Mouse (Mus musculus): Measurements from ENCODE around the gene Pcbp4. TPM values are rescaled to one million over a fixed set of nuclear protein-coding genes. Genes with fewer than 3 reads are reported as not detected.

Gene Pcbp4
- polyA plus RNA-seq, 1 experiment = 21.1 TPM

DNA sequence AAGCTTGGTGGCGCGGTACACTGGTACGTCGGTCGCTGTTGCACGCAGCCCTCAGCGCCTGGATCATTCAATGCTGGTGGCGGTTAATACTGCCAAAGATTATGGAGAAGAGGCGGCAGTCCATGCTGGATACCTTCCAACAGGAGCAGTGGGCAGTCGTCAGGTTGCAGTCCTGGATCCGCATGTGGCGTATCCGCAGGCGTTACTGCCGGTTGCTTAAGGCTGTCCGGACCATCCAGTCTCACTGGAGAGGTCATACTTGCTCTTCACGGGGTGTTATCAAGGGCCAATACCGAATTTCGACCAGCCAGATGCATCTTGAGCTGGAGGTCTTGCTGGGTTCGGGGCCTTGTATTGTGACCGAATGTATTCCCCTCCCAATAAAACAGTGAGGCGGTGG lies 48.8 kb downstream of the Pcbp4 start:
- no peaks in the 10 kb centered on the region for H3K4me1 ChIP-seq (ENCODE audit: control insufficient read depth, insufficient read depth, insufficient read length, low read length)
- WGBS = 84% methylated on average over 22 of the region's 22 CpGs
- no peaks in the 10 kb centered on the region for H3K36me3 ChIP-seq (ENCODE audit: control insufficient read depth, insufficient read depth, low read length)

GRCm38 (mm10) chr9:106504246-106504645 lies 51.2 kb downstream of the Pcbp4 start:
- Histone ChIP-seq H3K27ac (ENCODE audit: insufficient read depth, low read depth, low read length) (no peak overlapping the region), H3K27me3 (ENCODE audit: control insufficient read depth, insufficient read depth, low read length) (no peaks in the 10 kb centered on the region; the same call in none of the 2 replicates), H3K4me3 (ENCODE audit: low read depth, low read length) (no peak overlapping the region), H3K4me1 (ENCODE audit: control insufficient read depth, insufficient read depth, insufficient read length, low read length) (no peaks in the 10 kb centered on the region), H3K36me3 (ENCODE audit: control insufficient read depth, insufficient read depth, low read length) (no peaks in the 10 kb centered on the region)
- WGBS = 79% methylated on average over 6 of the region's 6 CpGs
- TF ChIP-seq POLR2A (IDR thresholded peaks at IDR 0.05; ENCODE audit: low read depth, low read length) (no peak), CTCF (IDR thresholded peaks at IDR 0.05; ENCODE audit: extremely low read depth, insufficient read length, insufficient replicate concordance, low read depth, low read length) (no peak)

More for the DNA sequence above, 48.8 kb downstream of the Pcbp4 start:
- TF ChIP-seq POLR2A (IDR thresholded peaks at IDR 0.05; ENCODE audit: low read depth, low read length) = no peak
- TF ChIP-seq CTCF (IDR thresholded peaks at IDR 0.05; ENCODE audit: extremely low read depth, insufficient read length, insufficient replicate concordance, low read depth, low read length) = no peak
- no peaks in the 10 kb centered on the region for H3K27me3 ChIP-seq (ENCODE audit: control insufficient read depth, insufficient read depth, low read length)
- no peak overlapping the region for H3K27ac ChIP-seq (ENCODE audit: insufficient read depth, low read depth, low read length)
- no peak overlapping the region for H3K4me3 ChIP-seq (ENCODE audit: low read depth, low read length)

GRCm38 (mm10) chr9:106509356-106509755 lies 56.3 kb downstream of the Pcbp4 start:
- TF ChIP-seq CTCF (IDR thresholded peaks at IDR 0.05; ENCODE audit: extremely low read depth, insufficient read length, insufficient replicate concordance, low read depth, low read length) = no peak
- TF ChIP-seq POLR2A (IDR thresholded peaks at IDR 0.05; ENCODE audit: low read depth, low read length) = no peak

DNA sequence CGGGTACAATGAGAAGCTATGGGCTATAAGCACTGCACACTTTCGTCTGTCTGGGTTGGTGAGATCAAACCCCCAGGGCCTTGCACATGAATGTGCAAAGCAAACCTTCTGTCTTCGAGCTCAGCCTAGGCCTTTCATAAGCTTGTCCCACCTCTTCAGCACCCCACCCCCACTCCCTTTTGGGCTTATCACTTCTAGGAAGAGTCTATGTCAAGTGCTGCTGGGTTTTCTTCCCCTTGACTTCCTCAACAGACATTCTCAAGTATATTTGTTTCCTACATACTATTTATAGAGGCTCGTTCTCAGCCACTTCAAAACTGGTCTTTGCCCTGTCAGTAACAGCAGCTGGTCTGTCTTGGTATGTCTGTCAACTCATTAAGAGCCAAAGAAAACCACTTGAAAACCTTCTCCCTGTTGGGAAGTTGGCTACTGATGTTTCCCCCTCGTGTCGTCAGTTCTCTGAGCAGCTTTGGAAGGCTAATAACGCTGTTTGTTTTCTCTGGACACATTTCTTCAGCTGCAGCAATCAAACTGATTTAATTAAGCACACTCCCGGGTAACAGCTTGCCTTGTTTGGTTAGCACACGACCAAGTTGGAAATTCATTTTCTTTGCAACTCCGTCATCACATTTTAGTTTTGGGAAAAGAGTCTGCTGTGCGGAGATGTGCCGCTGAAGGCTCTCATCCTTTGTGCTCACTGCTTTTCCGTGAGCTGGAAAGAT lies 59.8 kb downstream of the Pcbp4 start:
- Histone ChIP-seq H3K4me3 (ENCODE audit: low read depth, low read length) (no peak overlapping the region), H3K27ac (ENCODE audit: insufficient read depth, low read depth, low read length) (no peak overlapping the region), H3K36me3 (ENCODE audit: control insufficient read depth, insufficient read depth, low read length) (no peaks in the 10 kb centered on the region), H3K4me1 (ENCODE audit: control insufficient read depth, insufficient read depth, insufficient read length, low read length) (no peaks in the 10 kb centered on the region), H3K27me3 (ENCODE audit: control insufficient read depth, insufficient read depth, low read length) (no peaks in the 10 kb centered on the region; the same call in none of the 2 replicates)
- WGBS = 49% methylated on average over 13 of the region's 13 CpGs
- TF ChIP-seq POLR2A (IDR thresholded peaks at IDR 0.05; ENCODE audit: low read depth, low read length) (no peak), CTCF (IDR thresholded peaks at IDR 0.05; ENCODE audit: extremely low read depth, insufficient read length, insufficient replicate concordance, low read depth, low read length) (no peak)

More at GRCm38 (mm10) chr9:106509356-106509755, 56.3 kb downstream of the Pcbp4 start:
- 88% methylated on average over 10 of the region's 10 CpGs for WGBS
- Histone ChIP-seq H3K4me3 (ENCODE audit: low read depth, low read length) (no peak overlapping the region), H3K27me3 (ENCODE audit: control insufficient read depth, insufficient read depth, low read length) (no peaks in the 10 kb centered on the region; the same call in none of the 2 replicates), H3K27ac (ENCODE audit: insufficient read depth, low read depth, low read length) (no peak overlapping the region), H3K4me1 (ENCODE audit: control insufficient read depth, insufficient read depth, insufficient read length, low read length) (no peaks in the 10 kb centered on the region), H3K36me3 (ENCODE audit: control insufficient read depth, insufficient read depth, low read length) (no peaks in the 10 kb centered on the region)

DNA sequence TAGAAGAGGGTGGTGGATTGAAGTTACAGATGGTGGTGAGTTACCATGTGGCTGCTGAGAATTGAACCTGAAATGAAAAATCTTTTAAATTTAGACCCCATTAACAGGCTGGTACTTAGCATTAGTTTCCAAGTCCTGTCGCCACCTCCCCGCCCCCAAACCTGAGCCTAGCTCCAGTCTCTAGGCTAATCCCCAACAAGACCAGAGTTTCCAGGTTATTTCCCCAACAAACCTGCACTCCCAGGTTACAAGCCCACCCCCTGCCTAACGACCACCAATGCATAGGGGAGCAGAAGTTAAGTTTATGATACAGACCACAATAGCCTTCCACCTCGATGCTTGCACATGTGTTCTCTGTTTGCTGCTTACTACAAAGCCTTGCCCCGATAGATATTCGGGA lies 60.5 kb downstream of the Pcbp4 start:
- no peak for TF ChIP-seq POLR2A (IDR thresholded peaks at IDR 0.05; ENCODE audit: low read depth, low read length)
- TF ChIP-seq CTCF (IDR thresholded peaks at IDR 0.05; ENCODE audit: extremely low read depth, insufficient read length, insufficient replicate concordance, low read depth, low read length) = no peak
- H3K36me3 ChIP-seq (ENCODE audit: control insufficient read depth, insufficient read depth, low read length) = no peaks in the 10 kb centered on the region
- H3K27me3 ChIP-seq (ENCODE audit: control insufficient read depth, insufficient read depth, low read length) = no peaks in the 10 kb centered on the region; the same call in 1 of the 2 replicates
- H3K27ac ChIP-seq (ENCODE audit: insufficient read depth, low read depth, low read length) = no peak overlapping the region
- WGBS = 77% methylated on average over 6 of the region's 6 CpGs
- no peaks in the 10 kb centered on the region for H3K4me1 ChIP-seq (ENCODE audit: control insufficient read depth, insufficient read depth, insufficient read length, low read length)
- H3K4me3 ChIP-seq (ENCODE audit: low read depth, low read length) = no peak overlapping the region

Other genes starting within 250 kb of the Pcbp4 start
- 3.3 and 3.8 TPM in 2 replicates for gene Tlr9, start 230.7 kb upstream of the Pcbp4 start, polyA plus RNA-seq (2012; rRNA removed)
- gene Alas1, start 204.6 kb upstream of the Pcbp4 start, polyA plus RNA-seq (2012; rRNA removed) = 117 and 156 TPM in 2 replicates
- gene Poc1a, start 172.2 kb upstream of the Pcbp4 start, polyA plus RNA-seq (2012; rRNA removed) = 6.5 and 14.9 TPM in 2 replicates
- gene Dusp7, start 84.7 kb upstream of the Pcbp4 start, polyA plus RNA-seq (2012; rRNA removed) = 15.9 and 20.0 TPM in 2 replicates
- 259 and 390 TPM in 2 replicates for gene Rpl29, start 23.8 kb upstream of the Pcbp4 start, polyA plus RNA-seq (2012; rRNA removed)
- 45.3 and 120 TPM in 2 replicates for gene Acy1, start 15.0 kb upstream of the Pcbp4 start, polyA plus RNA-seq (2012; rRNA removed)
- 40.3 and 53.1 TPM in 2 replicates for gene Abhd14b, start 5.8 kb upstream of the Pcbp4 start, polyA plus RNA-seq (2012; rRNA removed)
- gene Abhd14a, start 5.6 kb upstream of the Pcbp4 start, polyA plus RNA-seq (2012; rRNA removed) = 17.2 and 28.9 TPM in 2 replicates
- gene Gpr62, start 12.6 kb downstream of the Pcbp4 start, polyA plus RNA-seq (2012; rRNA removed) = 0.09 and 0.39 TPM in 2 replicates
- gene Rrp9, start 22.7 kb downstream of the Pcbp4 start, polyA plus RNA-seq (2012; rRNA removed) = 11.1 and 18.3 TPM in 2 replicates
- gene Parp3, start 23.7 kb downstream of the Pcbp4 start, polyA plus RNA-seq (2012; rRNA removed) = 13.5 and 19.5 TPM in 2 replicates
- not detected in 2 replicates for gene Iqcf1, start 46.7 kb downstream of the Pcbp4 start, polyA plus RNA-seq (2012; rRNA removed)
- gene Iqcf5, start 61.3 kb downstream of the Pcbp4 start, polyA plus RNA-seq (2012; rRNA removed) = not detected in 2 replicates
- not detected in 2 replicates for gene Iqcf3, start 108.3 kb downstream of the Pcbp4 start, polyA plus RNA-seq (2012; rRNA removed)
- gene Iqcf4, start 117.7 kb downstream of the Pcbp4 start, polyA plus RNA-seq (2012; rRNA removed) = not detected in 2 replicates
- not detected in 2 replicates for gene Iqcf6, start 173.3 kb downstream of the Pcbp4 start, polyA plus RNA-seq (2012; rRNA removed)
- gene Grm2, start 202.8 kb downstream of the Pcbp4 start, polyA plus RNA-seq (2012; rRNA removed) = 0.14 TPM in 1 of 2 replicates, not detected in the other
- 50.1 and 77.9 TPM in 2 replicates for gene Tex264, start 232.6 kb downstream of the Pcbp4 start, polyA plus RNA-seq (2012; rRNA removed)